Mouse (Mus musculus): ENCODE results near the gene Nek11.
A peak's percentile ranks its signal among the peaks of the same experiment; 100 is the strongest.
"Not testable (repeated sequence)": the region's sequence is repeated elsewhere in the genome, so short reads cannot be mapped to it uniquely, and the experiment has no call there.

Gene Nek11

GRCm38 (mm10) chr9:105132002-105132367 is 263.3 kb downstream of the Nek11 start:
- no peak for DNase-seq

GRCm38 (mm10) chr9:105131253-105132001 is 263.9 kb downstream of the Nek11 start, which contains the start of gene Nudt16:
Gene Nudt16 (minus strand): TSS chr9:105131824.
- DNase-seq = peak; percentile 94 to 96

GRCm38 (mm10) chr9:105130331-105130730 is 265.0 kb downstream of the Nek11 start:
- DNase-seq = no peak

GRCm38 (mm10) chr9:105125206-105125605 is 270.1 kb downstream of the Nek11 start:
- not testable (repeated sequence) for DNase-seq

All from cerebellum, postnatal 10 days (tissue).